Comparison of ENCODE assay signal across 34 mouse cellular contexts in the genomic region with DNA sequence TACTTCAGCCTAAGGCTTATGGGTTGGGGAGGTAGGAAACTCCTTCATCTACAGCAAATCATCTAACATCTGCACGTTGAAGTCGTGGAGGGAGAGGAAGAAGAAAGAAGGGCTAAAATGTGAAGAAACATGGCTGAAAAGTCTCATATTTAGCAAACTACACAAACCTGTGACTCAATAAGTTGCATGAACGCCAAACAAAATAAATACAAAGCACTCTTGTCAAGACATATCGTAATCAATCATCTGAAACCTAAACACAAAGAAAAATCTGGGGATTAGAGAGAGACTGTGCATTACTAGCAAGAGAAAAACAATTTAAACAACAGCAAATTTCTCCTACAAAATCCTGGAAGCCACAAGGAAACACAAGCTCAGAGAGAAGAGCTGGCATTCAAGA.
DNase-seq lines count a peak whose midpoint lies in the region; ATAC-seq and TF ChIP-seq lines count a peak whose summit lies in the region.
"Had no signal": no experiment of that assay in that cellular context is flagged by ENCODE, and none has a peak within 500 bp of the region (broad histone marks: within the 10 kb centered on the region; RNA-seq: fewer than 3 reads in every experiment).

No protein-coding gene starts in this region.

- H3K9me3 ChIP-seq in stomach, embryonic 16.5 days (replicated peaks; ENCODE audit: control insufficient read depth, low read length) = no peaks in the 10 kb centered on the region
- H3K9me3 ChIP-seq in stomach, postnatal 0 days (ENCODE audit: control insufficient read depth, low read length) = no peaks in the 10 kb centered on the region
- H3K9me3 ChIP-seq in embryonic facial prominence, embryonic 13.5 days = no peaks in the 10 kb centered on the region
- H3K9me3 ChIP-seq in limb, embryonic 10.5 days (replicated peaks) = no peaks in the 10 kb centered on the region
- H3K9me3 ChIP-seq in forebrain, embryonic 10.5 days = no peaks in the 10 kb centered on the region; the same call in 1 of the 2 replicates
- H3K9me3 ChIP-seq: embryonic facial prominence, embryonic 15.5 days; G1E; heart, embryonic 12.5 days; hindbrain, embryonic 15.5 days; intestine, embryonic 15.5 days; limb, embryonic 12.5 days; liver, embryonic 12.5 days; midbrain, embryonic 13.5 days; neural tube, embryonic 15.5 days had no signal

- no peak overlapping the region for H3K4me2 ChIP-seq in stomach, embryonic 16.5 days (ENCODE audit: low read depth, low read length)
- H3K4me2 ChIP-seq in stomach, postnatal 0 days (replicated peaks; ENCODE audit: low read depth) = no peak overlapping the region
- H3K4me2 ChIP-seq in embryonic facial prominence, embryonic 13.5 days = no peak overlapping the region
- H3K4me2 ChIP-seq: embryonic facial prominence, embryonic 15.5 days; heart, embryonic 12.5 days; hindbrain, embryonic 15.5 days; intestine, embryonic 15.5 days; limb, embryonic 12.5 days; liver, embryonic 12.5 days; midbrain, embryonic 13.5 days; neural tube, embryonic 15.5 days had no signal

- H3K9ac ChIP-seq in stomach, embryonic 16.5 days (ENCODE audit: low read length) = no peak overlapping the region
- no peak overlapping the region for H3K9ac ChIP-seq in stomach, postnatal 0 days (ENCODE audit: low read length)
- no peak overlapping the region for H3K9ac ChIP-seq in embryonic facial prominence, embryonic 13.5 days
- H3K9ac ChIP-seq: embryonic facial prominence, embryonic 15.5 days; heart, embryonic 12.5 days; hindbrain, embryonic 15.5 days; intestine, embryonic 15.5 days; limb, embryonic 12.5 days; liver, embryonic 12.5 days; liver, postnatal 0 days; midbrain, embryonic 13.5 days; neural tube, embryonic 15.5 days had no signal

- no peak for TF ChIP-seq EP300 in stomach, postnatal 0 days (optimal IDR thresholded peaks at IDR 0.05)

- no peaks in the 10 kb centered on the region for H3K27me3 ChIP-seq in stomach, embryonic 16.5 days (ENCODE audit: control insufficient read depth, insufficient read depth, low read length)
- no peaks in the 10 kb centered on the region for H3K27me3 ChIP-seq in stomach, postnatal 0 days (ENCODE audit: control insufficient read depth, insufficient read depth, low read length)
- H3K27me3 ChIP-seq in embryonic facial prominence, embryonic 13.5 days = no peaks in the 10 kb centered on the region
- no peaks in the 10 kb centered on the region for H3K27me3 ChIP-seq in limb, embryonic 10.5 days (ENCODE audit: low read depth, poor library complexity, severe bottlenecking)
- no peaks in the 10 kb centered on the region for H3K27me3 ChIP-seq in forebrain, embryonic 10.5 days (ENCODE audit: poor library complexity, severe bottlenecking)
- H3K27me3 ChIP-seq: embryonic facial prominence, embryonic 15.5 days; heart, embryonic 12.5 days; hindbrain, embryonic 15.5 days; intestine, embryonic 15.5 days; limb, embryonic 12.5 days; liver, embryonic 12.5 days; megakaryocyte, embryonic 14.5 days; midbrain, embryonic 13.5 days; neural tube, embryonic 15.5 days; Patski had no signal

- TF ChIP-seq CTCF in stomach, postnatal 0 days (IDR thresholded peaks at IDR 0.05; ENCODE audit: low read depth) = no peak

- H3K4me3 ChIP-seq in stomach, embryonic 16.5 days (replicated peaks; ENCODE audit: low read length) = no peak overlapping the region
- H3K4me3 ChIP-seq in stomach, postnatal 0 days (ENCODE audit: low read depth, low read length) = no peak overlapping the region
- no peak overlapping the region for H3K4me3 ChIP-seq in embryonic facial prominence, embryonic 13.5 days
- no peak overlapping the region for H3K4me3 ChIP-seq in limb, embryonic 10.5 days
- no peak overlapping the region for H3K4me3 ChIP-seq in forebrain, embryonic 10.5 days
- H3K4me3 ChIP-seq: embryonic facial prominence, embryonic 15.5 days; gastrocnemius, adult 2 months; heart, adult 2 months; heart, embryonic 12.5 days; hindbrain, embryonic 15.5 days; intestine, embryonic 15.5 days; limb, embryonic 12.5 days; liver, embryonic 12.5 days; megakaryocyte, embryonic 14.5 days; midbrain, embryonic 13.5 days; neural tube, embryonic 15.5 days had no signal

- ATAC-seq in stomach, embryonic 16.5 days (ENCODE audit: insufficient read depth, low FRiP score) = no peak
- no peak for ATAC-seq in stomach, postnatal 0 days (ENCODE audit: low FRiP score, low TSS enrichment)
- ATAC-seq in embryonic facial prominence, embryonic 13.5 days (ENCODE audit: insufficient number of reproducible peaks, insufficient read depth, low FRiP score, low TSS enrichment, low read depth) = no peak
- ATAC-seq: forebrain, embryonic 16.5 days; intestine, embryonic 15.5 days; liver, embryonic 12.5 days; liver, postnatal 0 days; lung, postnatal 0 days; midbrain, embryonic 13.5 days; Patski had no signal

- no peaks in the 10 kb centered on the region for H3K36me3 ChIP-seq in stomach, embryonic 16.5 days (ENCODE audit: control insufficient read depth, insufficient read depth, low read length)
- H3K36me3 ChIP-seq in stomach, postnatal 0 days (ENCODE audit: control insufficient read depth, insufficient read depth, low read length) = no peaks in the 10 kb centered on the region
- H3K36me3 ChIP-seq in embryonic facial prominence, embryonic 13.5 days = no peaks in the 10 kb centered on the region
- no peaks in the 10 kb centered on the region for H3K36me3 ChIP-seq in limb, embryonic 10.5 days
- H3K36me3 ChIP-seq in forebrain, embryonic 10.5 days (replicated peaks) = no peaks in the 10 kb centered on the region
- H3K36me3 ChIP-seq: embryonic facial prominence, embryonic 15.5 days; G1E; heart, embryonic 12.5 days; hindbrain, embryonic 15.5 days; intestine, embryonic 15.5 days; limb, embryonic 12.5 days; liver, embryonic 12.5 days; midbrain, embryonic 13.5 days; neural tube, embryonic 15.5 days had no signal

- no peak for DNase-seq in stomach, postnatal 0 days (ENCODE audit: low spot score)
- no peak for DNase-seq in limb, embryonic 10.5 days (ENCODE audit: low spot score)
- no peak for DNase-seq in thymus, postnatal 36 days
- DNase-seq in forebrain, embryonic 10.5 days (ENCODE audit: extremely low spot score, low spot score) = no peak
- DNase-seq in liver = no peak
- DNase-seq: adrenal gland, postnatal 14 days; cerebellum, adult 11 months; cerebellum, adult 9-10 months; cerebellum, postnatal 36 days; gastrocnemius, adult 2 months; gastrocnemius, postnatal 36 days; heart, adult 2 months; kidney, adult 2 months; kidney, postnatal 14 days; liver, postnatal 0 days; lung, postnatal 4 days; retina, postnatal 1 day; right cerebral cortex, postnatal 14 days; thymus, postnatal 25 days had no signal

- peaks cover 19% of the 10 kb centered on the region for H3K4me1 ChIP-seq in stomach, embryonic 16.5 days (ENCODE audit: control insufficient read depth, insufficient read depth, low read length)
- no peaks in the 10 kb centered on the region for H3K4me1 ChIP-seq in stomach, postnatal 0 days (replicated peaks; ENCODE audit: control insufficient read depth, insufficient read depth)
- H3K4me1 ChIP-seq in embryonic facial prominence, embryonic 13.5 days = peaks cover 26% of the 10 kb centered on the region
- peaks cover 28% of the 10 kb centered on the region for H3K4me1 ChIP-seq in limb, embryonic 10.5 days
- peaks cover 29% of the 10 kb centered on the region for H3K4me1 ChIP-seq in forebrain, embryonic 10.5 days
- H3K4me1 ChIP-seq: liver, embryonic 12.5 days; megakaryocyte, embryonic 14.5 days had no signal

- peak overlapping the region; percentile 62 for H3K27ac ChIP-seq in stomach, embryonic 16.5 days (ENCODE audit: low read length)
- no peak overlapping the region for H3K27ac ChIP-seq in stomach, postnatal 0 days (replicated peaks)
- 0 out of 2 replicates have a peak overlapping the region, but pooled peaks have one; percentile 55 for H3K27ac ChIP-seq in embryonic facial prominence, embryonic 13.5 days
- H3K27ac ChIP-seq in limb, embryonic 10.5 days = 0 out of 2 replicates have a peak overlapping the region, but pooled peaks have one; percentile 1
- no peak overlapping the region for H3K27ac ChIP-seq in forebrain, embryonic 10.5 days
- H3K27ac ChIP-seq: embryonic facial prominence, embryonic 15.5 days; gastrocnemius, adult 2 months; heart, adult 2 months; hindbrain, embryonic 15.5 days; intestine, embryonic 15.5 days; limb, embryonic 12.5 days; liver, embryonic 12.5 days; midbrain, embryonic 13.5 days; neural tube, embryonic 15.5 days had no signal

- 46% methylated on average over 4 of the region's 4 CpGs for WGBS in stomach, embryonic 16.5 days
- 47% methylated on average over 4 of the region's 4 CpGs for WGBS in stomach, postnatal 0 days
- 72% methylated on average over 4 of the region's 4 CpGs for WGBS in embryonic facial prominence, embryonic 13.5 days
- WGBS in limb, embryonic 10.5 days = 86% methylated on average over 4 of the region's 4 CpGs
- 87% methylated on average over 4 of the region's 4 CpGs for WGBS in forebrain, embryonic 10.5 days

Comparison
In these comparisons a context has a peak if more than half of its experiments do, and no peak if none do; other contexts are left out.
1. H3K27ac ChIP-seq: peak in stomach, embryonic 16.5 days (single experiment), embryonic facial prominence, embryonic 13.5 days (single experiment) and limb, embryonic 10.5 days (single experiment); none in stomach, postnatal 0 days (single experiment) and forebrain, embryonic 10.5 days (single experiment).